Mouse (Mus musculus): ENCODE data around the gene Clcnkb.

The Clcnkb gene

GRCm38 (mm10) chr4:141415924-141416323, at the start of gene Clcnkb:
TSS of gene Clcnkb (minus strand) at chr4:141416014.
- in situ Hi-C loops (cut with MboI): no loop called here

GRCm38 (mm10) chr4:141464722-141465121, 48.9 kb upstream of the Clcnkb start:
- in situ Hi-C loops (cut with MboI): no loop called here

- in situ Hi-C loops (cut with MboI): no loop called here
These were observed 47.7 kb upstream of the Clcnkb start for GRCm38 (mm10) chr4:141463472-141463871.

- in situ Hi-C loops (cut with MboI): no loop called here
These were observed 45.8 kb upstream of the Clcnkb start for GRCm38 (mm10) chr4:141461576-141461975.

GRCm38 (mm10) chr4:141461088-141461487, 45.3 kb upstream of the Clcnkb start:
- in situ Hi-C loops (cut with MboI): no loop called here

- in situ Hi-C loops (cut with MboI): no loop called here
These were observed 44.7 kb upstream of the Clcnkb start for GRCm38 (mm10) chr4:141460481-141460880.

- in situ Hi-C loops (cut with MboI): no loop called here
These were observed 44.0 kb upstream of the Clcnkb start for GRCm38 (mm10) chr4:141459766-141460165.

GRCm38 (mm10) chr4:141458888-141459287, 43.1 kb upstream of the Clcnkb start:
- in situ Hi-C loops (cut with MboI): no loop called here

GRCm38 (mm10) chr4:141458236-141458635, 42.4 kb upstream of the Clcnkb start:
- in situ Hi-C loops (cut with MboI): no loop called here

GRCm38 (mm10) chr4:141456193-141456938, 40.6 kb upstream of the Clcnkb start:
- in situ Hi-C loops (cut with MboI): no loop called here

GRCm38 (mm10) chr4:141455526-141455925, 39.7 kb upstream of the Clcnkb start:
- in situ Hi-C loops (cut with MboI): no loop called here

- in situ Hi-C loops (cut with MboI): no loop called here
These were observed 39.0 kb upstream of the Clcnkb start for GRCm38 (mm10) chr4:141454581-141455350.

- in situ Hi-C loops (cut with MboI): no loop called here
These were observed 36.2 kb upstream of the Clcnkb start for GRCm38 (mm10) chr4:141451916-141452450.

- in situ Hi-C loops (cut with MboI): no loop called here
These were observed 35.4 kb upstream of the Clcnkb start for GRCm38 (mm10) chr4:141451251-141451650.

- in situ Hi-C loops (cut with MboI): no loop called here
These were observed 30.4 kb upstream of the Clcnkb start for GRCm38 (mm10) chr4:141446211-141446610.

- in situ Hi-C loops (cut with MboI): no loop called here
These were observed 29.5 kb upstream of the Clcnkb start for GRCm38 (mm10) chr4:141445328-141445720.

- in situ Hi-C loops (cut with MboI): no loop called here
These were observed 28.9 kb upstream of the Clcnkb start, which contains the start of gene Zbtb17 for GRCm38 (mm10) chr4:141444451-141445327. TSS of gene Zbtb17 (plus strand) at chr4:141444654.

- in situ Hi-C loops (cut with MboI): no loop called here
These were observed 28.0 kb upstream of the Clcnkb start for GRCm38 (mm10) chr4:141443641-141444429.

- in situ Hi-C loops (cut with MboI): no loop called here
These were observed 25.1 kb upstream of the Clcnkb start for GRCm38 (mm10) chr4:141440877-141441276.

- in situ Hi-C loops (cut with MboI): loop anchor here (10.0 kb wide), 1 partner anchor 126 kb away; no protein-coding TSS in a partner anchor
These were observed 23.4 kb upstream of the Clcnkb start for GRCm38 (mm10) chr4:141439083-141439803.

Measured in mature B cell (primary cell).